Mouse (Mus musculus): ENCODE results near the gene 1700034J05Rik. TPM values are rescaled to one million over a fixed set of nuclear protein-coding genes. Genes with fewer than 3 reads are reported as not detected.

The 1700034J05Rik gene
- polyA plus RNA-seq, 2 experiments, result 0.56 TPM; not detected in 1

DNA sequence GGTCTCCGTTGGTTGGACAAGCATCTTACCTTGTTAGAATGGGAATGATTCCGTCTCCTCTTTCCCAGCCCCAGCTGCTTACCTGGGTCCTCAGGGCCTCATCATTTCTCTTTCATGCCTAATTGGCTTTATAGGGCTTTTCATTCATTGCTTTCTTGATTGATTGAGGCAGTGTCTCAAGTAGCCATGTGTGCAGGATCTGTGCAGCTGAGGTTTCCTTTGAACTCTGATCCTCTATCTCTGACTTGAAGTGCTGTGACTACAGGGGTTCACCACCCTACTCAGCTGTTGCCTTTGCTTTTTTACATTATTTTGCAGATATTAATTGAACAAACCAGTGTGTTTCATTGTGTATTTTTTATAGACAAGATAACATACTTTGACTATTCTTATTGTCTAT lies 25.2 kb downstream of the 1700034J05Rik start:
- WGBS, result 47% methylated on average over 2 of the region's 2 CpGs
- no peaks in the 10 kb centered on the region for H3K9me3 ChIP-seq (ENCODE audit: control insufficient read depth, low read length)
- H3K27me3 ChIP-seq (ENCODE audit: control insufficient read depth, insufficient read depth, low read length), result no peaks in the 10 kb centered on the region
- H3K27ac ChIP-seq (replicated peaks; ENCODE audit: low read depth, low read length), result no peak overlapping the region
- no peak for DNase-seq (ENCODE audit: low spot score)
- no peaks in the 10 kb centered on the region for H3K36me3 ChIP-seq (ENCODE audit: control insufficient read depth, insufficient read depth, low read length)
- peaks cover 30% of the 10 kb centered on the region for H3K4me1 ChIP-seq (ENCODE audit: control insufficient read depth, insufficient read depth, low read length)
- no peak overlapping the region for H3K4me3 ChIP-seq (replicated peaks; ENCODE audit: low read length)
- TF ChIP-seq POLR2A (IDR thresholded peaks at IDR 0.05; ENCODE audit: borderline replicate concordance, extremely low read depth, insufficient read depth, insufficient read length), result no peak
- no peak overlapping the region for H3K9ac ChIP-seq (ENCODE audit: low read depth, low read length, severe bottlenecking)
- no peak overlapping the region for H3K4me2 ChIP-seq (replicated peaks; ENCODE audit: low read depth, low read length, severe bottlenecking)
- no peak for ATAC-seq (ENCODE audit: low FRiP score, low read depth)

DNA sequence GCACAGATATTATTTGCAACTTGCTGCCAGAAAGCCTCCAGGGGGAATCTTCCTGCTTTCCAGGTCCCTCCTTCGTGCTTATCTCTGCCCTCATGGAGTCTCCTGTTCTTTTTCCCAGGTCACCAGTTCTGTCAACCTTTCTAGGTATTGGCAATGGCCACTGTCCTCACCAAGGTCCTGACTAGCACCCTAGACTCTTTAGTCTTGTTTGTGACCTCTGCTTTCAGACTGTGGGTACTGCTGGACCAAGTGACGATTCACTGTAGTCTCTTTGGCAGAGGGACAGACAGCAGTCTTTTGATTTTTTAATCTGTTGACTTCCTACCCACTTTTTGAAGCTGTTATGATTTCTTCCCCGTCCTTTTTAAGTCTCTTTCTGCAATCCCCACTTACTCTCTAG lies 26.1 kb downstream of the 1700034J05Rik start:
- H3K27ac ChIP-seq (replicated peaks; ENCODE audit: low read depth, low read length), result no peak overlapping the region
- TF ChIP-seq POLR2A (IDR thresholded peaks at IDR 0.05; ENCODE audit: borderline replicate concordance, extremely low read depth, insufficient read depth, insufficient read length), result no peak
- no peaks in the 10 kb centered on the region for H3K36me3 ChIP-seq (ENCODE audit: control insufficient read depth, insufficient read depth, low read length)
- no peaks in the 10 kb centered on the region for H3K27me3 ChIP-seq (ENCODE audit: control insufficient read depth, insufficient read depth, low read length)
- no peak overlapping the region for H3K4me2 ChIP-seq (replicated peaks; ENCODE audit: low read depth, low read length, severe bottlenecking)
- ATAC-seq (ENCODE audit: low FRiP score, low read depth) (no peak), DNase-seq (ENCODE audit: low spot score) (no peak)
- 50% methylated on average over 3 of the region's 3 CpGs for WGBS
- H3K9ac ChIP-seq (ENCODE audit: low read depth, low read length, severe bottlenecking), result no peak overlapping the region
- peaks cover 27% of the 10 kb centered on the region for H3K4me1 ChIP-seq (ENCODE audit: control insufficient read depth, insufficient read depth, low read length)
- H3K4me3 ChIP-seq (replicated peaks; ENCODE audit: low read length), result no peak overlapping the region
- no peaks in the 10 kb centered on the region for H3K9me3 ChIP-seq (ENCODE audit: control insufficient read depth, low read length)

DNA sequence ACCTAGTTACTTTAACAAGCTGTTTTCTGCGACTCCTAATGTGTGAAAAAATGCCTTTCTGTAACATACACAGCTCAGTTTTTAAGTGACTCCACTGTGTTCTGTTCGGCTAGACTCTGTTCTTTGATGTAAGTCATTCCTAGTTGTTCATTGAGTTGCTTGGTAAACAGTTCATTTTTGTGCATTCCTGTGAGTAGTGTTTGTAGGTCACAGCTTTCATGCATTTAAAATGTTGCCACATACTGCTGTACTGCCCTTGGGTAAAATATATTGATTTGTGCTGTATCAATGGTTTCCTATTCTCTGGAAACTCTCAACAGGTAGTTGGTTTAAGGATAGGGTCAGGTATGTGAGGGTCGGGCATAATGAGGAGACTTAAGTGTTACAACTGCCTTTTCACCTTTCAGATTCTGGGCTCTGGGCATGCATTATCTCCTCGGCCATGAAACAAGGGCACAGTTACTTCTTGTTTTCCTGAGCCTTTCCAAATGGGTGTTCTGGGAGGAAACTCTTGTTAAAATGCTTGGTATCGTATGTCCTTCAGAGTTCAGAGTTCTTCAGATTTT lies 27.7 kb downstream of the 1700034J05Rik start:
- Histone ChIP-seq H3K9ac (ENCODE audit: low read depth, low read length, severe bottlenecking) (no peak overlapping the region), H3K9me3 (ENCODE audit: control insufficient read depth, low read length) (no peaks in the 10 kb centered on the region), H3K27ac (replicated peaks; ENCODE audit: low read depth, low read length) (no peak overlapping the region), H3K4me2 (replicated peaks; ENCODE audit: low read depth, low read length, severe bottlenecking) (no peak overlapping the region), H3K4me1 (ENCODE audit: control insufficient read depth, insufficient read depth, low read length) (peaks cover 18% of the 10 kb centered on the region), H3K4me3 (replicated peaks; ENCODE audit: low read length) (no peak overlapping the region), H3K36me3 (ENCODE audit: control insufficient read depth, insufficient read depth, low read length) (no peaks in the 10 kb centered on the region), H3K27me3 (ENCODE audit: control insufficient read depth, insufficient read depth, low read length) (no peaks in the 10 kb centered on the region)
- no peak for DNase-seq (ENCODE audit: low spot score)
- TF ChIP-seq POLR2A (IDR thresholded peaks at IDR 0.05; ENCODE audit: borderline replicate concordance, extremely low read depth, insufficient read depth, insufficient read length), result no peak
- WGBS, result 36% methylated on average over 5 of the region's 5 CpGs
- ATAC-seq (ENCODE audit: low FRiP score, low read depth), result no peak

DNA sequence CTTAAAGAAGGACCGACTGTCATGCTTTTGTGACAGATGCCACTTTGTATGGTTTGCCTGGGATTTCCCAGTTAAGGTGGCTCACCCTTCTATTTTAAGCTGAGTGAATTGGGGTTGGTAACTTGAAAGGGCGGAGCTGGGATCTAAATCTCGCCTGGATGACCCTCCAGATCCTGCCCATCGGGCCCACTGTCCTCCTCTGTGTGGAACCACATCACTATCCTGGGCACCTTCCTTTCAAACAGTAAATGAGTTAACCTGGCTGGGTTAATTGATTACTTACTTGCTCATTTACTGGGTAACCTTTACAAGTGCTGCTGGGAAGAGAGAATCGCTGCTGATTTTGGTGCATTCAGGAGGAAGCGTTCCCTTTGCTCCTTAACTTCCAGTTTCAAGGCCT lies 35.9 kb downstream of the 1700034J05Rik start:
- Histone ChIP-seq H3K9me3 (ENCODE audit: control insufficient read depth, low read length) (no peaks in the 10 kb centered on the region), H3K4me2 (replicated peaks; ENCODE audit: low read depth, low read length, severe bottlenecking) (no peak overlapping the region), H3K4me1 (ENCODE audit: control insufficient read depth, insufficient read depth, low read length) (peaks cover 10% of the 10 kb centered on the region), H3K27me3 (ENCODE audit: control insufficient read depth, insufficient read depth, low read length) (no peaks in the 10 kb centered on the region), H3K27ac (replicated peaks; ENCODE audit: low read depth, low read length) (no peak overlapping the region), H3K36me3 (ENCODE audit: control insufficient read depth, insufficient read depth, low read length) (peaks cover 5% of the 10 kb centered on the region; the same call in 1 of the 2 replicates), H3K9ac (ENCODE audit: low read depth, low read length, severe bottlenecking) (no peak overlapping the region), H3K4me3 (replicated peaks; ENCODE audit: low read length) (no peak overlapping the region)
- no peak for DNase-seq (ENCODE audit: low spot score)
- WGBS, result 90% methylated on average over 6 of the region's 6 CpGs
- ATAC-seq (ENCODE audit: low FRiP score, low read depth), result no peak
- no peak for TF ChIP-seq POLR2A (IDR thresholded peaks at IDR 0.05; ENCODE audit: borderline replicate concordance, extremely low read depth, insufficient read depth, insufficient read length)

DNA sequence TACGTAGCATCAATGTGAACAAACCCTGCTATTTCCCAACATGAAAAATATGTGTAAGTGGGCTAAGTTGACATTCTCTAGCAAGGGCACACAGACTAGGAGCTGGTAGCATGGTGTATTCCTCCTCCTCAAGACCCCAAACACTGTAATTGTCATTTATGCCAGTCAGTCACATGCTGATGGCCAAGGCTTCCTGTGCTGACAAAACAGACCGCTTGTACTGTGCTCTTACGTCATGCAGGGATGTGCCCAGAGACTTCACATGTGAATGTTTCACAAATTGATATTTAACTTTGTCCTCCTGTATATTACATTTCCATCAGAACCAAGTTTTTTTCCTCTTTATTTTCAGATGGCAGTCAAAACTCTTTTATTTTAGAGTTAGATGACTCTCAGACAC lies 36.8 kb downstream of the 1700034J05Rik start:
- Histone ChIP-seq H3K9ac (ENCODE audit: low read depth, low read length, severe bottlenecking) (no peak overlapping the region), H3K36me3 (ENCODE audit: control insufficient read depth, insufficient read depth, low read length) (peaks cover 5% of the 10 kb centered on the region; the same call in 1 of the 2 replicates), H3K9me3 (ENCODE audit: control insufficient read depth, low read length) (no peaks in the 10 kb centered on the region), H3K27ac (replicated peaks; ENCODE audit: low read depth, low read length) (no peak overlapping the region), H3K27me3 (ENCODE audit: control insufficient read depth, insufficient read depth, low read length) (no peaks in the 10 kb centered on the region), H3K4me3 (replicated peaks; ENCODE audit: low read length) (no peak overlapping the region), H3K4me2 (replicated peaks; ENCODE audit: low read depth, low read length, severe bottlenecking) (no peak overlapping the region), H3K4me1 (ENCODE audit: control insufficient read depth, insufficient read depth, low read length) (peaks cover 20% of the 10 kb centered on the region)
- no peak for TF ChIP-seq POLR2A (IDR thresholded peaks at IDR 0.05; ENCODE audit: borderline replicate concordance, extremely low read depth, insufficient read depth, insufficient read length)
- no peak for ATAC-seq (ENCODE audit: low FRiP score, low read depth)
- 83% methylated on average over 3 of the region's 3 CpGs for WGBS
- no peak for DNase-seq (ENCODE audit: low spot score)
